Mouse (Mus musculus): ENCODE data around the gene Bpifb3. TPM values are rescaled to one million over a fixed set of nuclear protein-coding genes. Genes with fewer than 3 reads are reported as not detected.

Gene Bpifb3
- polyA plus RNA-seq, 1 experiment, result not detected

DNA sequence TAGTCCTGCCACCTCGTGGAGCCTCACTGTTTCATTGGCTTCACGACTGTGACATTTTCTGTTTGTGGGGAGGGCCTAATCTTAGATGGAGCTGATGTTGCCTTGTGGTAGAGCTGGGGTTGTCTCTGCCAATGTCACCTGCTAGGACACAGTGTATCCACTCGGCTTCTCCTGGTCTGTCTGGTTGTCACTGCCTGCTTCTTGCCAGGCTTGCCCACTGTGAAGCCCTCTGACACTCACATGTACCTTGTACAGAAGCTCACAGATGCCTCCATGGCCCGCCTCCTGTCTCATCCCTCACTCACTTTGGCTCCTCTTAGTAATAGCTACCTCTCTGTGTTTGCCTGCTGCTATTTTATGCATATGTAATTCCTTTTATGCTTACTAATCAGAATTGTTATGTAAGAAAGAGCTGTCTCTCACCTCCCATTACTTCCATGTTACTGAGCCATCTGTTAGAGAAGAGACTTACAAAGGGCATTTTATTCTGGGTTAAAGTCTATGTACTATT lies 44.8 kb downstream of the Bpifb3 start:
- TF ChIP-seq CTCF (IDR thresholded peaks at IDR 0.05; ENCODE audit: insufficient read depth, low read depth, low read length) (no peak), POLR2A (IDR thresholded peaks at IDR 0.05; ENCODE audit: insufficient read depth, low read depth, low read length) (no peak)
- Histone ChIP-seq H3K4me3 (ENCODE audit: insufficient read depth, low read depth, low read length) (no peak overlapping the region), H3K4me1 (ENCODE audit: control insufficient read depth, insufficient read depth, low read length) (0 out of 2 replicates have a peak, but pooled peaks cover 4% of the 10 kb centered on the region), H3K27ac (ENCODE audit: insufficient read depth, low read depth, low read length) (no peak overlapping the region)
- WGBS, result 78% methylated on average over 4 of the region's 4 CpGs

GRCm38 (mm10) chr2:153963334-153963733 lies 45.3 kb downstream of the Bpifb3 start:
- no peak overlapping the region for H3K27ac ChIP-seq (ENCODE audit: insufficient read depth, low read depth, low read length)
- TF ChIP-seq CTCF (IDR thresholded peaks at IDR 0.05; ENCODE audit: insufficient read depth, low read depth, low read length) (no peak), POLR2A (IDR thresholded peaks at IDR 0.05; ENCODE audit: insufficient read depth, low read depth, low read length) (no peak)
- 96% methylated on average over 1 of the region's 1 CpGs for WGBS

GRCm38 (mm10) chr2:153970221-153970620 lies 52.2 kb downstream of the Bpifb3 start:
- no peak for TF ChIP-seq POLR2A (IDR thresholded peaks at IDR 0.05; ENCODE audit: insufficient read depth, low read depth, low read length)
- no peak for TF ChIP-seq CTCF (IDR thresholded peaks at IDR 0.05; ENCODE audit: insufficient read depth, low read depth, low read length)
- Histone ChIP-seq H3K27ac (ENCODE audit: insufficient read depth, low read depth, low read length) (no peak overlapping the region), H3K4me1 (ENCODE audit: control insufficient read depth, insufficient read depth, low read length) (no peaks in the 10 kb centered on the region), H3K4me3 (ENCODE audit: insufficient read depth, low read depth, low read length) (no peak overlapping the region)
- 36% methylated on average over 5 of the region's 5 CpGs for WGBS

More at GRCm38 (mm10) chr2:153963334-153963733, 45.3 kb downstream of the Bpifb3 start:
- H3K4me1 ChIP-seq (ENCODE audit: control insufficient read depth, insufficient read depth, low read length), result 0 out of 2 replicates have a peak, but pooled peaks cover 4% of the 10 kb centered on the region
- no peak overlapping the region for H3K4me3 ChIP-seq (ENCODE audit: insufficient read depth, low read depth, low read length)

GRCm38 (mm10) chr2:153974582-153974981 lies 56.6 kb downstream of the Bpifb3 start, which contains the start of gene Bpifa6:
Bpifa6 (plus strand) TSS chr2:153974945.
- Histone ChIP-seq H3K4me1 (ENCODE audit: control insufficient read depth, insufficient read depth, low read length) (no peaks in the 10 kb centered on the region), H3K4me3 (ENCODE audit: insufficient read depth, low read depth, low read length) (no peak within 1 kb of the TSS), H3K27ac (ENCODE audit: insufficient read depth, low read depth, low read length) (no peak within 1 kb of the TSS)
- no peak for TF ChIP-seq POLR2A (IDR thresholded peaks at IDR 0.05; ENCODE audit: insufficient read depth, low read depth, low read length)
- TF ChIP-seq CTCF (IDR thresholded peaks at IDR 0.05; ENCODE audit: insufficient read depth, low read depth, low read length), result no peak
- 87% methylated on average over 5 of the region's 5 CpGs for WGBS

Other genes with a start within 250 kb of the Bpifb3 start
- not detected in 2 replicates for gene Dnmt3c, start 221.6 kb upstream of the Bpifb3 start, polyA plus RNA-seq (2012; ENCODE audit: insufficient read depth, insufficient read length, low replicate concordance, missing spikeins)
- gene Mapre1, start 177.0 kb upstream of the Bpifb3 start, polyA plus RNA-seq (2012; ENCODE audit: insufficient read depth, insufficient read length, low replicate concordance, missing spikeins), result 41.3 and 62.3 TPM in 2 replicates
- gene Efcab8, start 138.3 kb upstream of the Bpifb3 start, polyA plus RNA-seq (2012; ENCODE audit: insufficient read depth, insufficient read length, low replicate concordance, missing spikeins), result not detected in 2 replicates
- not detected in 2 replicates for gene Sun5, start 47.1 kb upstream of the Bpifb3 start, polyA plus RNA-seq (2012; ENCODE audit: insufficient read depth, insufficient read length, low replicate concordance, missing spikeins)
- gene Bpifb2, start 43.2 kb upstream of the Bpifb3 start, polyA plus RNA-seq (2012; ENCODE audit: insufficient read depth, insufficient read length, low replicate concordance, missing spikeins), result not detected in 2 replicates
- gene Bpifb6, start 17.8 kb upstream of the Bpifb3 start, polyA plus RNA-seq (2012; ENCODE audit: insufficient read depth, insufficient read length, low replicate concordance, missing spikeins), result not detected in 2 replicates
- not detected in 2 replicates for gene Bpifb4, start 20.0 kb downstream of the Bpifb3 start, polyA plus RNA-seq (2012; ENCODE audit: insufficient read depth, insufficient read length, low replicate concordance, missing spikeins)
- gene Bpifa6, start 56.7 kb downstream of the Bpifb3 start, polyA plus RNA-seq (2012; ENCODE audit: insufficient read depth, insufficient read length, low replicate concordance, missing spikeins), result not detected in 2 replicates
- not detected in 2 replicates for gene Bpifa2, start 90.0 kb downstream of the Bpifb3 start, polyA plus RNA-seq (2012; ENCODE audit: insufficient read depth, insufficient read length, low replicate concordance, missing spikeins)
- gene Bpifa3, start 212.1 kb downstream of the Bpifb3 start, polyA plus RNA-seq (2012; ENCODE audit: insufficient read depth, insufficient read length, low replicate concordance, missing spikeins), result not detected in 2 replicates
- not detected in 2 replicates for gene Bpifa1, start 224.7 kb downstream of the Bpifb3 start, polyA plus RNA-seq (2012; ENCODE audit: insufficient read depth, insufficient read length, low replicate concordance, missing spikeins)
- gene Bpifa5, start 244.4 kb downstream of the Bpifb3 start, polyA plus RNA-seq (2012; ENCODE audit: insufficient read depth, insufficient read length, low replicate concordance, missing spikeins), result not detected in 2 replicates